Mouse (Mus musculus) limb, embryonic 11.5 days (tissue): ENCODE measurements around the gene Hist2h2aa2. TPM values are rescaled to one million over a fixed set of nuclear protein-coding genes. Genes with fewer than 3 reads are reported as not detected.

Experiments used
- ATAC-seq: fragments of 200-750 bp; cut with Nextera tagmentation; 2 replicates; pipeline ENCODE4 v1.8.0; 2017; ENCODE audit warnings: low read depth; ENCODE audit not compliant: insufficient number of reproducible peaks, low FRiP score, low TSS enrichment
- DNase-seq: peaks from one replicate; pipeline ENCODE4 v3.0.0-alpha.2; 2015; ENCODE audit warnings: low spot score
- H3K27ac ChIP-seq: fragments of 300-500 bp; sonication (generic); replicated peaks from 2 replicates; pipeline ENCODE4 v1.5.1; 2014; ENCODE audit warnings: low read depth, mild to moderate bottlenecking, low read length
- H3K27me3 ChIP-seq: fragments of 300-500 bp; sonication (generic); 2 replicates; pipeline ENCODE4 v1.6.1; 2014; ENCODE audit warnings: mild to moderate bottlenecking, low read length, mixed read lengths; ENCODE audit not compliant: control insufficient read depth, insufficient read depth
- H3K36me3 ChIP-seq: fragments of 300-500 bp; sonication (generic); 2 replicates; pipeline ENCODE4 v1.6.1; 2014; ENCODE audit warnings: mild to moderate bottlenecking, low read length, moderate library complexity, mixed read lengths; ENCODE audit not compliant: control insufficient read depth, insufficient read depth
- H3K4me1 ChIP-seq: fragments of 300-500 bp; sonication (generic); 2 replicates; pipeline ENCODE4 v1.6.1; 2014; ENCODE audit warnings: low read length, mixed read lengths; ENCODE audit not compliant: control insufficient read depth, insufficient read depth
- H3K4me2 ChIP-seq: fragments of 300-500 bp; sonication (generic); 2 replicates; pipeline ENCODE4 v1.6.1; 2014; ENCODE audit warnings: low read depth, mild to moderate bottlenecking, moderate library complexity; ENCODE audit not compliant: severe bottlenecking
- H3K4me3 ChIP-seq: fragments of 300-500 bp; sonication (generic); 2 replicates; pipeline ENCODE4 v1.5.1; 2014; ENCODE audit warnings: low read depth, low read length
- H3K9ac ChIP-seq: fragments of 300-500 bp; sonication (generic); 2 replicates; pipeline ENCODE4 v1.6.1; 2014; ENCODE audit warnings: mild to moderate bottlenecking, low read length
- H3K9me3 ChIP-seq: fragments of 300-500 bp; sonication (generic); 2 replicates; pipeline ENCODE4 v1.6.1; 2016; ENCODE audit warnings: low read length; ENCODE audit not compliant: control insufficient read depth
- WGBS: fragments of 180-500 bp; shearing (Covaris S2); extraction: QIAGEN DNeasy Blood & Tissue Kit; methylation state at CpG from one replicate; pipeline ENCODE4 v1.1.7; 2014; 5-methylcytosine and 5-hydroxymethylcytosine counted together
- polyA plus RNA-seq: library from polyadenylated mRNA; unstranded; fragments of >200 nt; fragmentation: Nextera tagmentation; extraction: Ambion mirVana; gene quantifications from 2 replicates; pipeline ENCODE4 v1.2.1, GENCODE M21; 2014

Gene Hist2h2aa2
- polyA plus RNA-seq, 1 experiment from 2014 or later, result 40.7 TPM

DNA sequence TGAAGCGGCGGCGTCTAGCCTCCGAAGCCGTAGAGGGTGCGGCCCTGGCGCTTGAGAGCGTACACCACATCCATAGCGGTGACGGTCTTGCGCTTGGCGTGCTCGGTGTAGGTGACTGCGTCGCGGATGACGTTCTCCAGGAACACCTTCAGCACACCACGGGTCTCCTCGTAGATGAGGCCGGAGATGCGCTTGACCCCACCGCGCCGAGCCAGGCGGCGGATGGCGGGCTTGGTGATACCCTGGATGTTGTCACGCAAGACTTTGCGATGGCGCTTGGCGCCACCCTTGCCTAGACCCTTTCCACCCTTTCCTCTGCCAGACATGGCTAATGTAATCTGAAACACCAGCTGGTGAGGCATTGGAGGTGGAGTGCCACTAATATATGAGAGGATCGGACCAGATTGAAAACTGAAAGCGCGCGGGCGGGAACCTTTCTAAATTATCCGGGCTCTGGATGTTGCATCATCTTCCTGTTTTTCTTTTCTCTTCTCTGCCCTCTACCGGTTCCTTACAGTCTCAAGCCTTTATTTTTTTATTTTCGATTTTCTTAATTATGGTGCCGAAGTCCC, 23.0 kb upstream of the Hist2h2aa2 start, which contains the start of gene Hist2h4:
Gene Hist2h4 (minus strand): TSS at position 333 of the 572 bp plus-strand sequence.
- DNase-seq, result peak; percentile 98
- peak within 1 kb of the TSS; percentile 83 for H3K4me2 ChIP-seq
- no peaks in the 10 kb centered on the region for H3K27me3 ChIP-seq
- H3K27ac ChIP-seq, result peak within 1 kb of the TSS; percentile 99
- WGBS, result under 1% methylated on average over 40 of the region's 40 CpGs
- H3K4me3 ChIP-seq, result peak within 1 kb of the TSS; percentile 50
- peak within 1 kb of the TSS; percentile 77 for H3K9ac ChIP-seq
- H3K36me3 ChIP-seq, result no peaks in the 10 kb centered on the region
- peak; percentile 82 for ATAC-seq
- H3K4me1 ChIP-seq, result peaks cover 15% of the 10 kb centered on the region
- no peaks in the 10 kb centered on the region for H3K9me3 ChIP-seq

DNA sequence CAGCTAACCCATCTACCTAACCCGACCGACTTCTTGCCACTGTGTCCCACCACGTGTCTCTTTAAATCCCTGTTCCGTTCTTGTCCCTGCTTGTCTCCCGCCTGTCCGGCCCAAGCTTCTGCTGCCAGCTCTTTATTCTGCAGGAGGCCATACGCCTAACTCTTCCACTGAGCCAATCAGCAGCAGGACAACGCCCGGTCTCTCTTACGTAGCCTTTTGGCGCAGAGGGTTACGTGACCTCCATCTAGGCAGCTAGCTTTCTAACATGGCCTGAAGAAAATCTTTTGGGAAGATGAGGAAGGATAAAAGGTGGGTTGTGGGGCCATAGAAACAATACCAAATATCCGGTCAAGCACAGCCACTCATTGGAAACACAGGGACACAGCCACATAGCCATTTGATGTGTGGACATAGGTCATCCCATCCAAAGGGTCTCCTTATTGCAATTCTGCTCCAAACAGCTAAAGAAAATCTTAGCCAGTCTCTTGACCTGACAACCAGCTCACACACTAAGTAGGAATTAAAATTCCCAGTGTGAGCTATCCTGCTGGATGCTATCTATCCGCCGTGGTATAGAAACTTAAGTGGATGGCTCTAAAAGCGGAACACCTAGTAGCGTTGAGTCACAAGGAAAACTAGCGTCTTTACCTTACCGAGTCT, 22.3 kb upstream of the Hist2h2aa2 start:
- Histone ChIP-seq H3K36me3 (no peaks in the 10 kb centered on the region), H3K27me3 (no peaks in the 10 kb centered on the region), H3K4me1 (peaks cover 14% of the 10 kb centered on the region), H3K9ac (peak overlapping the region; percentile 77), H3K4me3 (peak overlapping the region; percentile 50), H3K27ac (peak overlapping the region; percentile 99), H3K4me2 (peak overlapping the region; percentile 83), H3K9me3 (no peaks in the 10 kb centered on the region)
- peak; percentile 76 for ATAC-seq
- peak; percentile 78 for DNase-seq
- under 1% methylated on average over 19 of the region's 19 CpGs for WGBS

DNA sequence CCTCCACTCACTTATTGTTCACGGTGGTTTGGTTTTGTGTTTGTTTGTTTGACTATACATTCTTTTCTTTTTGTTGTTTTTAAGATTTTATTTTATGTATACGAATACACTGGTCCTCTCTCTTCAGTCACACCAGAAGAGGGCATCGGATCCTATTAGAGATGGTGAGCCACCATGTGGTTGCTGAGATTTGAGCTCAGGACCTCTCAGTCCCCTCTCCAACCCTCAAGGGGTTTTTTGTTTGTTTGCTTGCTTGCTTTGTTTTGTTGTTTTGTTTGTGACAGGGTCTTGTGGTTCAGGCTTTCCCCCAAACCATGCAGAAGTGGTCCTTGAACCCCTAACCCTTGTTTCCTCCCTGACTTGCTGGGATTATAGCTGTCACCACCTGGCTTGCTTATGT, 21.5 kb upstream of the Hist2h2aa2 start:
- 62% methylated on average over 3 of the region's 3 CpGs for WGBS
- Histone ChIP-seq H3K9ac (peak overlapping the region; percentile 77; the same call in 1 of the 2 replicates), H3K27me3 (no peaks in the 10 kb centered on the region), H3K27ac (peak overlapping the region; percentile 99), H3K36me3 (no peaks in the 10 kb centered on the region), H3K4me2 (peak overlapping the region; percentile 83), H3K9me3 (no peaks in the 10 kb centered on the region), H3K4me1 (peaks cover 11% of the 10 kb centered on the region), H3K4me3 (0 out of 2 replicates have a peak overlapping the region, but pooled peaks have one; percentile 50)
- no peak for ATAC-seq
- no peak for DNase-seq

DNA sequence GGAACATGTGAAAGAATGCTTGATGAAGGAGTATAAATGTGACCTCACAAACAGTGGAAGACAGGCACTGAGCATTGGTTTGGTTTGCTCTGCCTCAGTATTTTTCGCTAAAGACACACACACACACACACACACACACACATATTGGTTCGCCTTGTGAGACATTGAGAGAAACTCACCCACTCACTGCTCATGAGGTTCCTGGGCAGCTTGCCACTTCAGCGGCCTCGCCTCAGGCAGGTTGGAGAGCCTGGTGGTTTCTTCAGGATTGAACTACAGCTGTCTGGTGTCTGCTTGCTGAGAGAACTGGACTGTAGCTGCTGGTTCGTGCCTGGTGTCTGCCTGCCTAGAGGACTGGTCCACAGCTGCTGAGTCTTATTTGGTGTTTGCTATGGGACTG, 20.1 kb upstream of the Hist2h2aa2 start:
- Histone ChIP-seq H3K36me3 (no peaks in the 10 kb centered on the region), H3K4me2 (no peak overlapping the region), H3K27me3 (no peaks in the 10 kb centered on the region), H3K4me3 (no peak overlapping the region), H3K27ac (no peak overlapping the region), H3K9ac (no peak overlapping the region), H3K4me1 (peaks cover 11% of the 10 kb centered on the region), H3K9me3 (no peaks in the 10 kb centered on the region)
- no peak for ATAC-seq
- WGBS, result 90% methylated on average over 5 of the region's 5 CpGs
- no peak for DNase-seq

DNA sequence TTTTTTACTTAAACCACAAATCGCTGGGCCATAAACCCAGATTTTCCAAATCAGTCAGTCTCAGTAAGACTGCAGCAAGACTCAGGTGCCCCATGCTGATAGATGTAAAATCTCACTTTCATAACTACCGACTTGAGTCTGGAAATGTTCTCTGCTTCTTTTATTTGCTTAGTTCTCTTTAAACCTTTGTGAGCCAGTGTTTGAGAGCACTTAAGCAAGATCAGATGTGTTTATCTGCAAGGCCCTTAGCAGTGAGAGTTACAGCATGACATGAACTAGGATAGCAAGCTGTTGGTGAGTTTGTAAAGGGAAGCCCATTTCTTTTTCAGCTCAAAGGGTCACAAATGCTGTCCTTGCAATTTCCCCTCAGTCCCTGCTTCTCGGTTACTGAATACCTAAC, 17.1 kb upstream of the Hist2h2aa2 start:
- DNase-seq (no peak), ATAC-seq (no peak)
- no peak overlapping the region for H3K9ac ChIP-seq
- WGBS, result 71% methylated on average over 3 of the region's 3 CpGs
- no peaks in the 10 kb centered on the region for H3K36me3 ChIP-seq
- no peaks in the 10 kb centered on the region for H3K27me3 ChIP-seq
- peaks cover 7% of the 10 kb centered on the region; the same call in 1 of the 2 replicates for H3K4me1 ChIP-seq
- H3K4me2 ChIP-seq, result no peak overlapping the region
- H3K4me3 ChIP-seq, result no peak overlapping the region
- no peaks in the 10 kb centered on the region for H3K9me3 ChIP-seq
- H3K27ac ChIP-seq, result no peak overlapping the region

DNA sequence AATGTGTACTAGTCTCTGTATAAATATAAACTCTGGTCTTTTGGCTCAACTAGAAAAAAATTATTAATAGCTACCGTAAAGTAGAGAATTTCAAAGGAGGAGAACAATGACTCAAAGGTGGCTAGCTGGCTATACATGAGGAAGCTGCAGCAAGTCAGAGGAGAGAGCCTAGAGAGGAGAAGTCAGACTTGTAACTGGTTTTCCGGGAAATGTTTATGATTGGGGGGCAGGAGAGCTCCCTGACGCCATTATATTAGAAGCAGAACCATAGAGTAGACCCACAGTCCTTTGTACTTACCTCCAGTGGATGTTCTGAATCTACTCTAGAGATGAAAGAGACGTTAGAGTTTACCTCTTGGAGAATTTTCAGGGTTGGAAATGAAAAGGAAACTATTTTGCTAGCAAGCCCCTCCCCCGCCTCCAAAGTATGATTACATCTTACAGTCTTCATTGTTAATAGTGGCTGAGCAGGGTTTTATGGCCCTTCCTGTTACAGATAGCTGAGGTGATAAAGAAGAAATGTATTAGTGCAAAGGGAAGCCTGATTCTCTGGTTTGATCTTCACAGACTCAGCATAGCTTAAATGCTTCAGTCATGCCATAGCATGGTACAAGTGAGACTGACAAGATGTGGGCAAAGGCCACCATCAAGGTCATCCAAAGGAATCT, 16.0 kb upstream of the Hist2h2aa2 start:
- WGBS, result 80% methylated on average over 5 of the region's 5 CpGs
- no peak overlapping the region for H3K4me3 ChIP-seq
- H3K9ac ChIP-seq, result no peak overlapping the region
- no peaks in the 10 kb centered on the region for H3K36me3 ChIP-seq
- H3K27ac ChIP-seq, result no peak overlapping the region
- H3K4me2 ChIP-seq, result no peak overlapping the region
- H3K27me3 ChIP-seq, result no peaks in the 10 kb centered on the region
- no peak for DNase-seq
- H3K4me1 ChIP-seq, result peaks cover 2% of the 10 kb centered on the region; the same call in 1 of the 2 replicates
- H3K9me3 ChIP-seq, result no peaks in the 10 kb centered on the region
- ATAC-seq, result no peak

DNA sequence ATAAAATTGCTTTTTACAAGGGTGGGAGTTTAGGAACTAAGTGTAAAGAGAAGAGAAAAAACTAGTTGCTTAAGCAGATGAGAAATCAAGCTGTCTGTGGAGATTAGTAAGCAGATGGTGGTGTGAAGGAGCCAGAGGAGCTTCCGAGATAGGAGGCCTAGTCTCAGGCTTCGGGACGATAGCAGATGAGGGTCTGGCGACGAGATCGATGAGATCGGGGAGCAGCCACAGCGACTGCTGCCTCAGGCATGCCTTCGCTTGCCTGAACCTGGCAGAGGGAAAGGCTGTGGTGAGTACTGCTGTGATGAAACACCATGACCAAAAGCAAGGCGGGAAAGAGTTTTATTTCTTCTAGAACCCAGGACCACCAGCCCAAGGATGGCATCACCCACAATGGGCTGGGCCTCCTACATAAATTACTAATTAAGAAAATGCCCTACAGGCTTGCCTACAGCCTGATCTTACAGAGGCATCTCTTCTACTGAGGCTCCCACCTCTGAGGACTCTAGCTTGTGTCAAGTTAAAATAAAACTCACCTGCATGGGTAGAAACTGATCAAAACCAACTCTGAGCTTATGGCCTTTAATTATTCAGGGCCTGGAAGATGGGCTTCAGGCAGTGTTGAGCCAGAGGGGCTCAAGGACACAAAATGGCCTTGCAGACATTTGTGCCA, 14.7 kb upstream of the Hist2h2aa2 start:
- Histone ChIP-seq H3K9me3 (no peaks in the 10 kb centered on the region), H3K4me2 (no peak overlapping the region), H3K36me3 (no peaks in the 10 kb centered on the region), H3K27ac (no peak overlapping the region), H3K4me3 (no peak overlapping the region), H3K27me3 (no peaks in the 10 kb centered on the region), H3K9ac (no peak overlapping the region), H3K4me1 (peaks cover 10% of the 10 kb centered on the region)
- no peak for DNase-seq
- no peak for ATAC-seq
- WGBS, result 41% methylated on average over 10 of the region's 10 CpGs

DNA sequence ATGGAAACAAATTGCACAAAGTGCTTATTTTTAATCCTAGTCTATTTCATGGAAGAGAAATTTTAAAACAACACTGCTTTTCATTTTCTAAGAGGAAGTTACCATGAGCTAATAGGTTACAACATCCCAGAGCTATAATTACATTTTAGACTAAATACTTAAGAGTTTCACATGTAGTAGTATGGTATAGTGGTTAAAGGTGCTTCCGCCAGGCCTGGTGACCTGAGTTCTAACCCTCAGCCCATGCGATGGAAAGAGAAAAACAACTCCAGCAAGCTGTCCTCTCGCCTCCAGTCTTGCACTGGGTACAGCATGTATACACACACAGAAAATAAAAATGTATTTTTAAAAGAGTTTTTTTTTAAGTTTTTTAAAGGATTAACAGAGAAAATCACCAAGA, 11.7 kb upstream of the Hist2h2aa2 start:
- Histone ChIP-seq H3K36me3 (no peaks in the 10 kb centered on the region), H3K27me3 (no peaks in the 10 kb centered on the region), H3K4me2 (no peak overlapping the region), H3K27ac (no peak overlapping the region), H3K9me3 (no peaks in the 10 kb centered on the region), H3K4me3 (no peak overlapping the region), H3K4me1 (peaks cover 16% of the 10 kb centered on the region), H3K9ac (no peak overlapping the region)
- no peak for DNase-seq
- ATAC-seq, result no peak
- WGBS, result 80% methylated on average over 3 of the region's 3 CpGs
